Mouse (Mus musculus): ENCODE results near the gene Igfbp6. TPM values are rescaled to one million over a fixed set of nuclear protein-coding genes. Genes with fewer than 3 reads are reported as not detected.

The Igfbp6 gene
- polyA plus RNA-seq, 1 experiment from 2014 or later, result 2.6 TPM

DNA sequence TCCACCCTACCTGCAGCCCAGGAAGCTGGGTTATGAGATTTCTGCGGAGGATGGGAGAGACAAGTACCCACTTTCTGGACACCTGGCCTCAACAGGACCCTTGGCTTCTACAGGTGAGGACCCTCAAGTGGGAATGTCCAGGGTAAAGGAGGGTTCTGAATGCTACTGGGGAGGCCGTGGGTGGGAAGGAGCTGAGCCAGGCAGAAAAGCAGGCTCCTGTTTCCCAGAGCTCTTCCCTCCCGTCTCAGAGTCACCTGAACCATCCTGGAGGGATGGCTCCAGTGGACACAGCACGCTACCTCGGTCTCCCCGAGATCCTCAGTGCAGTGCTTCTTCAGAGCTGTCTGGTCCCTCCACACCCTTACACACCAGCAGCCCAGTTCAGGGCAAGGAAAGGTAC, 32.0 kb upstream of the Igfbp6 start:
- Histone ChIP-seq H3K27ac (no peak overlapping the region), H3K9me3 (no peaks in the 10 kb centered on the region), H3K4me3 (no peak overlapping the region), H3K36me3 (replicated peaks) (peaks cover 13% of the 10 kb centered on the region), H3K4me2 (no peak overlapping the region), H3K4me1 (peaks cover 12% of the 10 kb centered on the region), H3K27me3 (replicated peaks) (peaks cover 7% of the 10 kb centered on the region), H3K9ac (no peak overlapping the region)
- ATAC-seq (replicated peaks), result no peak
- WGBS, result 81% methylated on average over 6 of the region's 6 CpGs

GRCm38 (mm10) chr15:102112827-102113226, 31.3 kb upstream of the Igfbp6 start:
- WGBS, result 87% methylated on average over 8 of the region's 8 CpGs
- ATAC-seq (replicated peaks), result no peak
- no peak overlapping the region for H3K9ac ChIP-seq

GRCm38 (mm10) chr15:102113674-102114073, 30.5 kb upstream of the Igfbp6 start:
- 90% methylated on average over 4 of the region's 4 CpGs for WGBS
- Histone ChIP-seq H3K36me3 (replicated peaks) (peaks cover 25% of the 10 kb centered on the region), H3K4me1 (peaks cover 2% of the 10 kb centered on the region; the same call in 1 of the 2 replicates), H3K9me3 (no peaks in the 10 kb centered on the region), H3K4me3 (no peak overlapping the region), H3K27ac (no peak overlapping the region), H3K9ac (no peak overlapping the region), H3K4me2 (no peak overlapping the region), H3K27me3 (replicated peaks) (no peaks in the 10 kb centered on the region)
- ATAC-seq (replicated peaks), result no peak

More at GRCm38 (mm10) chr15:102112827-102113226, 31.3 kb upstream of the Igfbp6 start:
- Histone ChIP-seq H3K9me3 (no peaks in the 10 kb centered on the region), H3K4me2 (no peak overlapping the region), H3K4me3 (no peak overlapping the region), H3K27ac (no peak overlapping the region), H3K4me1 (peaks cover 5% of the 10 kb centered on the region; the same call in 1 of the 2 replicates), H3K36me3 (replicated peaks) (peaks cover 18% of the 10 kb centered on the region), H3K27me3 (replicated peaks) (peaks cover under 1% of the 10 kb centered on the region; the same call in 1 of the 2 replicates)

- no peak for ATAC-seq (replicated peaks)
- Histone ChIP-seq H3K27me3 (replicated peaks) (no peaks in the 10 kb centered on the region), H3K4me3 (no peak overlapping the region), H3K36me3 (replicated peaks) (peaks cover 36% of the 10 kb centered on the region), H3K4me1 (peaks cover 2% of the 10 kb centered on the region; the same call in 1 of the 2 replicates), H3K9me3 (no peaks in the 10 kb centered on the region), H3K4me2 (no peak overlapping the region), H3K9ac (no peak overlapping the region), H3K27ac (no peak overlapping the region)
- 86% methylated on average over 7 of the region's 7 CpGs for WGBS
These were observed 29.4 kb upstream of the Igfbp6 start for GRCm38 (mm10) chr15:102114651-102115260.

DNA sequence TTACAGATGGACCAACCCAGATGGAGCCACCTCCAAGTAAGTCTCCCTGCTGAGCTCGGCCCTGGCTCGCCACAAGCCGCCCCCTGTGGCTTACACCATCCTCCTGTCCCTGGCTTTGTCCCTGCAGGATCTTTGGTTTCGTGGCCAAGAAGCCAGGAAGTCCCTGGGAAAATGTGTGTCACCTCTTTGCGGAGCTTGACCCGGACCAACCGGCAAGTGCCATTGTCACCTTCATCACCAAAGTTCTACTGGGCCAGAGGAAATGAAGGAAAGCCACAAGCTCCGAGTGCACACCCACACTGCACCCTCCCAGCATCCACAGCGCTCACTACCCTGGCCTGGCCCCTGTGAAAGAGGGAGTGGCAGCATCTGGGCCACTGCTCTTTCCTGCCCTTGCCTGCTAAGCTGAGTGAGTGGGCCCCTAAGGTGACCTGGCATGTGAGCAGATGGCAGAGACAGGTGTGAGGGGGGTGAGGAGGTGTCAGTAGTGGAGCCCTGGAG, 28.4 kb upstream of the Igfbp6 start:
- Histone ChIP-seq H3K36me3 (replicated peaks) (peaks cover 44% of the 10 kb centered on the region), H3K4me3 (no peak overlapping the region), H3K4me1 (peaks cover 2% of the 10 kb centered on the region; the same call in 1 of the 2 replicates), H3K9ac (no peak overlapping the region), H3K27me3 (replicated peaks) (no peaks in the 10 kb centered on the region), H3K27ac (0 out of 2 replicates have a peak overlapping the region, but pooled peaks have one; percentile 28), H3K4me2 (no peak overlapping the region), H3K9me3 (no peaks in the 10 kb centered on the region)
- WGBS, result 67% methylated on average over 9 of the region's 9 CpGs
- ATAC-seq (replicated peaks), result no peak

- Histone ChIP-seq H3K4me2 (no peak overlapping the region), H3K36me3 (replicated peaks) (peaks cover 53% of the 10 kb centered on the region), H3K9me3 (no peaks in the 10 kb centered on the region), H3K4me1 (peaks cover 2% of the 10 kb centered on the region; the same call in 1 of the 2 replicates), H3K27ac (peak overlapping the region; percentile 56), H3K27me3 (replicated peaks) (no peaks in the 10 kb centered on the region), H3K4me3 (no peak overlapping the region), H3K9ac (no peak overlapping the region)
- 65% methylated on average over 11 of the region's 11 CpGs for WGBS
- ATAC-seq (replicated peaks), result peak; percentile 57
These were observed 27.3 kb upstream of the Igfbp6 start for GRCm38 (mm10) chr15:102116753-102117415.

DNA sequence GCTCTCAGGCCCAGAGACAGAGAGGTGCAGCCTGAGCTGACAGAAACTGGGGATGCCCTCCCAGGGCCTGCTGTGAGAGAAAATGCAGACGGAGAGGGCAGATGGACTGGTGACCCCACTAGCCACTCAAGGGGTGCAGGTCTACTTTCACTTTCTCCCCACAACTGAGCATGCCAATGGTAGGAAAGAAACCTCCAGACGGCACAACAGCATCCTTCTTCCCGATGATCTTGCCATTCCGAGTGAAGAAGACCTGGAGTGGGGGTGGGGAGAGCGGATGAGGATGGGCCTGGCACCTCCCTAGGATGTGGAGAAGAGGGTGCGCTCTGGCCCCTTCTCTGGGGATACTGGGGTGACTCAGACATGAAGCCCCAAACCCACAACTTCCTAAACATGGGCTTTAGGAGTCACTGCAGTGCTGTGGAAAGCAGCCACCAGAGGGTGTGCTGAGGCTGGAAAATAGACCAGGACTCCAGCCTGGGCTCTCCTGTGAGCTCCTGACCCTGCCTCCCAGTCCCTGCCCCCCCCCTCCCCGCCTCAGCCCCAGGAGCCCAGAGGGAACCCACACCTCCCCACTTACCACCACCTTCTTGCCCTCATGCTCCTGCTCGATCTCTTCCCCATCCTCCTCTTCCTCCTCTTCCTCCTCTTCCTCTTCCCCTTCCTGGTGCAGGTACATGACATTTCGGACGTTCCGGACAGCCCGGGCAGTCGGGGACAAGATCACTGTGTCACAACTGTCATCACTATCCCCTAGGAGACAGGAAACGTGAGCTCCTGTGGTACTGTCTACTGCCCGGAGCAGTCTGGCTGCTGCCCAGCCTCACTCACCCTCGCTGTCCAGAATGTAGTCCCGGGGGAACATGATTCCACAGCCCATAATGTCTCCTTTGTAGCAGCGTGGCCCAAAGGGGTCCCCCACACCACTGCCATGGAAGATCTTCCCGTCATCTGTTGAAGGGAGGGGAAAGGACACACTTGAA, 26.4 kb upstream of the Igfbp6 start:
- Histone ChIP-seq H3K36me3 (replicated peaks) (peaks cover 58% of the 10 kb centered on the region), H3K27me3 (replicated peaks) (no peaks in the 10 kb centered on the region), H3K4me2 (no peak overlapping the region), H3K9ac (no peak overlapping the region), H3K4me3 (no peak overlapping the region), H3K4me1 (peaks cover 2% of the 10 kb centered on the region; the same call in 1 of the 2 replicates), H3K9me3 (no peaks in the 10 kb centered on the region), H3K27ac (peak overlapping the region; percentile 56)
- 80% methylated on average over 19 of the region's 19 CpGs for WGBS
- ATAC-seq (replicated peaks), result no peak

DNA sequence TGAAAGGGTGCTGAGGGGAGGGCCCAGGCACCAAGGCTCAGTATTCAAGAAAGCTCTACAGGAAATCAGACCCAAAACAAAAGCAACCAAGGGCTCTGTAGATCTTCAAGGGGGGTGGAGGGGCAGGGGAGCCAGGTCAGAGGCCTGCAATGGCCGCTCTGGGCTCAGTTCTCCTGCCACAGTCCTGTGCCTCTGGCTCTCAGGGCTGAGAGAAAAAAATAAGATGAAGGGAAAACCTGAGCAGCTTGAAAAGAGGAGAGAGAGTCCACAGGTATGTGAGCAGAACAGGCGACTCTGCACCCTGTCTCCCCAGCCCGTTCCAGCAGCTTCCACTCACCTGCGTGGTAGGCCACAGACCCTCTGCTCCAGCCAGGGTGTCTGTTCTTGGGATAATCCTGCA, 25.6 kb upstream of the Igfbp6 start:
- H3K27me3 ChIP-seq (replicated peaks), result no peaks in the 10 kb centered on the region
- H3K4me1 ChIP-seq, result peaks cover 2% of the 10 kb centered on the region; the same call in 1 of the 2 replicates
- H3K9me3 ChIP-seq, result no peaks in the 10 kb centered on the region
- H3K36me3 ChIP-seq (replicated peaks), result peaks cover 63% of the 10 kb centered on the region
- H3K27ac ChIP-seq, result no peak overlapping the region
- 84% methylated on average over 4 of the region's 4 CpGs for whole genome bisulfite sequencing
- no peak for ATAC-seq (replicated peaks)
- H3K4me2 ChIP-seq, result no peak overlapping the region
- no peak overlapping the region for H3K9ac ChIP-seq
- H3K4me3 ChIP-seq, result no peak overlapping the region

DNA sequence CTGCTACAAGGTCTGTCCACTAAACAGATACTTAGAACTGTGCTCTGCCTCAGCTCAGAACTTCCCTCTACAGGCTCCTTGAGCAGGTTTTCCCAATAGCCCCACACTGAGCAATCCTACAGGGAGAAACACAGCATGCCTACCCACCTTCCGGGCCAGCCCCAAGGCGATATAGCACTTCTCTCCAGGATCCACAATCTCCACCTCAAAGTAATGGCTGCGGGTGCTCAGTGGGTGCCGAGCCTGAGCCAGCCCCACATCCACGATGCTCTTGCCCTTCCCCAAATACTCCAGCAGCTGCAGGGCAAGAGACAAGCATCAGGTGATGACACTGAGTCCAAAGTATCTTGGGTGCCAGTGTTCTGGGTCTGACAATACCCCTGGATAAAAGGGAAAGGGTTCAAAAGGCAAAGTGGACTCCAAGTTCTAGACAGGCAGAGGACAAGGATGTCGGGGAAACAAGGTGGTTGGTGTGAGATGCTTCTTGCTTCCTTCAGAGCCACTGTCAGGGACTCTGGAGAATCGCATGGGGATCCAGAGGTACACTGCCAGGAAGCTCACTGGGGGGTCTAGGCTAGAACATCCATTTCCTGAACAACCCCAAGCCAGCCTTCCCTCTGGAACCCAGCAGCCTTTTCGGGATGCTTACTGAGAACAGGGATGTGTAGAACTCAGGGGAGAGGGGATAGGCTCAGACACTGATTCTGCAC, 24.9 kb upstream of the Igfbp6 start:
- H3K9me3 ChIP-seq, result no peaks in the 10 kb centered on the region
- H3K36me3 ChIP-seq (replicated peaks), result peaks cover 65% of the 10 kb centered on the region
- no peak overlapping the region for H3K4me3 ChIP-seq
- H3K27me3 ChIP-seq (replicated peaks), result no peaks in the 10 kb centered on the region
- H3K9ac ChIP-seq, result no peak overlapping the region
- peaks cover 2% of the 10 kb centered on the region; the same call in 1 of the 2 replicates for H3K4me1 ChIP-seq
- H3K4me2 ChIP-seq, result no peak overlapping the region
- 73% methylated on average over 8 of the region's 8 CpGs for WGBS
- ATAC-seq (replicated peaks), result no peak
- H3K27ac ChIP-seq, result no peak overlapping the region

DNA sequence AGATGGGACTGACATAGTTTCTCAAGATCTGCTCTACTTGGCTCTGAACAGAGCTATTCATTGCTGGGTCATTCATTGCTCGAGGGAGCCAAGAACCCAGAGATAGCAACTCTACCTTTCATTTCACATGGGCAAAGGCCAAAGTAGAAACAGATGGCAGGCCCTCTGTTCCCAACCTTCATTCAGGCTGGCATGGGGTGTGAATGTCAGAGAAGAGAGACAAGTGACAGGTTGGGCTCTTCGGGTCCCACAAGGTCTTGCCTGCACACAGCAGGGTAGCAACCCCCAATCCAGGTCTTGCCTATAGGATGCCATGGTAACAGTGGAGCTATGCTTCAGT, 24.4 kb upstream of the Igfbp6 start:
- Histone ChIP-seq H3K9me3 (no peaks in the 10 kb centered on the region), H3K27me3 (replicated peaks) (no peaks in the 10 kb centered on the region), H3K4me3 (no peak overlapping the region), H3K4me1 (peaks cover 2% of the 10 kb centered on the region; the same call in 1 of the 2 replicates), H3K36me3 (replicated peaks) (peaks cover 68% of the 10 kb centered on the region), H3K27ac (no peak overlapping the region), H3K4me2 (no peak overlapping the region), H3K9ac (no peak overlapping the region)
- ATAC-seq (replicated peaks), result no peak
- 59% methylated on average over 2 of the region's 2 CpGs for WGBS

- whole genome bisulfite sequencing, result 86% methylated on average over 5 of the region's 5 CpGs
- H3K36me3 ChIP-seq (replicated peaks), result peaks cover 68% of the 10 kb centered on the region
These were observed 23.6 kb upstream of the Igfbp6 start for GRCm38 (mm10) chr15:102120530-102120929.

More at GRCm38 (mm10) chr15:102120530-102120929, 23.6 kb upstream of the Igfbp6 start:
- no peak overlapping the region for H3K27ac ChIP-seq
- ATAC-seq (replicated peaks), result no peak
- no peaks in the 10 kb centered on the region for H3K27me3 ChIP-seq (replicated peaks)
- H3K4me2 ChIP-seq, result no peak overlapping the region
- H3K4me1 ChIP-seq, result peaks cover 2% of the 10 kb centered on the region; the same call in 1 of the 2 replicates
- no peak overlapping the region for H3K4me3 ChIP-seq
- no peak overlapping the region for H3K9ac ChIP-seq
- H3K9me3 ChIP-seq, result no peaks in the 10 kb centered on the region

Data from midbrain, embryonic 15.5 days (tissue).